Mouse (Mus musculus): ENCODE results near the gene Rhot1.

DNA sequence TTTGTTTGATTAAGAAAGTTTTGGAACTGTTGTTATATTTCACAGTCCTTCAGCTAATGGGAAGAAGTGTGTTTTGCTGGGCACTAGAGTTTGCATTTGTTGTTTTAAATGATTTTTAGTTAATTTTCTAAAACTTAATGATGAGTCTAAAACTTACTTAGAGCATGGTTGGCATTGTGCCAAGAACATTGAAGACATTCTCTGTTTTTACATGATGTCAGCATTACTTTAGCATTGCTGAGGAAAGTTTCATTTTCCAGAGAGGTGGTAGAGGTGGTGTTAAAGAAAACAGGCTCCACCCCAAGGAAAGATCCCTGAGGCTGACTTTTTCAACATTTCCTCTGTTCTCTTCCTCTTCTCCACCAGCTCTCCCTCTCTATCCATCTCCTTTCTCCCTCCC, 38.2 kb downstream of the Rhot1 start:
- TF ChIP-seq POLR2A (IDR thresholded peaks at IDR 0.05; ENCODE audit: borderline replicate concordance, control insufficient read depth, low read depth, low read length) (no peak), CTCF (IDR thresholded peaks at IDR 0.05; ENCODE audit: control insufficient read depth, insufficient read depth, low read length) (no peak)

Data from bone marrow, adult 2 months (tissue).